Mouse (Mus musculus) stomach, postnatal 0 days (tissue): ENCODE data around the gene Rpl10.

Experiments used
- CTCF ChIP-seq: IDR thresholded peaks from 2 replicates; pipeline ENCODE4 v1.5.1; 2016; ENCODE audit warnings: antibody characterized with exemption, low read depth, mild to moderate bottlenecking, moderate library complexity
- EP300 ChIP-seq: optimal IDR thresholded peaks from 2 replicates; pipeline ENCODE3; 2016; ENCODE audit warnings: antibody characterized with exemption

GRCm38 (mm10) chrX:74277916-74278315 lies 7.3 kb downstream of the Rpl10 start:
- TF ChIP-seq CTCF (no peak), EP300 (no peak)
